Mouse (Mus musculus): ENCODE data around the gene Prrc2a. TPM values are rescaled to one million over a fixed set of nuclear protein-coding genes. Genes with fewer than 3 reads are reported as not detected.

Gene Prrc2a
- polyA plus RNA-seq, 1 experiment from 2014 or later, result 163 TPM

GRCm38 (mm10) chr17:35172445-35173234 is 7.9 kb upstream of the Prrc2a start:
- no peak overlapping the region for H3K27ac ChIP-seq (ENCODE audit: low read depth, low read length)

DNA sequence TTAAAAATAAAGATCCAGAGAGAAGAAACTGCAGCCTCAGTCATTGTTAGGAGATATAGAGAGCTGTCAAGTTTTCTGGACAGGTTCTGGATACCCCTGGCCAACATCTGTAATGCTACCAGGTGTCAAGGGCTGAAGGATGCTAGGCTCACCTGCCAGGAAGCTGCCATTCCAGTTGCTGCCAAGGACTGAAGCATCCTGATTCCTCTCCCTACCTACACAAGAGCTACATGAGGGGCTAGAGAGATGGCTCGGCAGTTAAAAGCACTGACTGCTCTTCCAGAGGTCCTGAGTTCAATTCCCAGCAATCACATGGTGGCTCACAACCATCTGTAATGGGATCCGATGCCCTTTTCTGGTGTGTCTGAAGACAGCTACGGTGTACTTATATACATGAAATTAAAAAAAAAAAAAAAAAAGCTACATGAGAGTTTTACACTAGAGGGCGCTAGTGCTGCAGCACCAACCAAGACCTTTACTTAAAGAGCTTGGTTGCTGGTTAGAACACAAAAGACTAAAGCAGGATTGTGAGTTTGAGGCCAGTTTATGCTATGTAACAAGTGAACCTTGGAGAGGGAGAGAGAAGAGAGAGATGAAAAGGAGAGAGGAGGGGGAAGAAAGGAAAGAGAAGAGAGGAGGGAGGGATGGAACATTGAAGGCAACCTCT is 4.0 kb upstream of the Prrc2a start:
- 17% methylated on average over 4 of the region's 4 CpGs for WGBS (ENCODE audit: insufficient replicate concordance)
- Histone ChIP-seq H3K9ac (ENCODE audit: low read depth, low read length) (no peak overlapping the region), H3K27ac (ENCODE audit: low read depth, low read length) (no peak overlapping the region), H3K9me3 (replicated peaks; ENCODE audit: control insufficient read depth, low read length) (no peaks in the 10 kb centered on the region), H3K36me3 (ENCODE audit: control insufficient read depth, insufficient read depth, low read length) (no peaks in the 10 kb centered on the region), H3K4me1 (ENCODE audit: control insufficient read depth, insufficient read depth, low read length) (peaks cover 3% of the 10 kb centered on the region), H3K4me3 (ENCODE audit: low read depth, low read length) (no peak overlapping the region), H3K27me3 (ENCODE audit: control insufficient read depth, insufficient read depth, low read length) (0 out of 2 replicates have a peak, but pooled peaks cover 3% of the 10 kb centered on the region), H3K4me2 (no peak overlapping the region)
- ATAC-seq (replicated peaks; ENCODE audit: insufficient number of reproducible peaks, low FRiP score, low TSS enrichment), result no peak

More at GRCm38 (mm10) chr17:35172445-35173234, 7.9 kb upstream of the Prrc2a start:
- WGBS (ENCODE audit: insufficient replicate concordance), result 59% methylated on average over 11 of the region's 11 CpGs
- no peak for ATAC-seq (replicated peaks; ENCODE audit: insufficient number of reproducible peaks, low FRiP score, low TSS enrichment)
- Histone ChIP-seq H3K4me3 (ENCODE audit: low read depth, low read length) (no peak overlapping the region), H3K9ac (ENCODE audit: low read depth, low read length) (no peak overlapping the region), H3K4me2 (no peak overlapping the region), H3K4me1 (ENCODE audit: control insufficient read depth, insufficient read depth, low read length) (no peaks in the 10 kb centered on the region), H3K36me3 (ENCODE audit: control insufficient read depth, insufficient read depth, low read length) (no peaks in the 10 kb centered on the region), H3K9me3 (replicated peaks; ENCODE audit: control insufficient read depth, low read length) (no peaks in the 10 kb centered on the region), H3K27me3 (ENCODE audit: control insufficient read depth, insufficient read depth, low read length) (0 out of 2 replicates have a peak, but pooled peaks cover 3% of the 10 kb centered on the region)

DNA sequence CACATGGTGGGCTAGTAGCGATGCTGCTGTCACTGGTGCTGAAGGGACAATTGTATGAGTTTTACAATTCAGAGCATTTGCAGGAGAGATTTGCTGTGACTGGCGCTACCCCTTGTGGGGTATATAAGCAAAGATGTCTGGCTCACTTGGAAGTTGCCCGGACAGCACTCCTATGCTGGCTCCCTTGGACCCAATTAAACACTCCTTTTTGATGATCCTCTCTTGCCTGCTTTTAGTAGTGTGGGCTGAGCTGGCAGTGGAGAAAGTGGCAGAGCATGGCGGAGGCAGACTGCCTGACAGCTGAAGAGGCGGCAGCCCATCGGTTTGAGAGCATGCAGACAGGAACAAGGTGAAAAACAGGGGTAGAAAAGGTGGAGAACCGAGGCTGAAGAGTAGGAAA is 3.1 kb upstream of the Prrc2a start:
- H3K4me3 ChIP-seq (ENCODE audit: low read depth, low read length), result no peak overlapping the region
- H3K9me3 ChIP-seq (replicated peaks; ENCODE audit: control insufficient read depth, low read length), result no peaks in the 10 kb centered on the region
- H3K4me2 ChIP-seq, result no peak overlapping the region
- H3K36me3 ChIP-seq (ENCODE audit: control insufficient read depth, insufficient read depth, low read length), result no peaks in the 10 kb centered on the region
- no peak overlapping the region for H3K27ac ChIP-seq (ENCODE audit: low read depth, low read length)
- H3K9ac ChIP-seq (ENCODE audit: low read depth, low read length), result no peak overlapping the region
- WGBS (ENCODE audit: insufficient replicate concordance), result 78% methylated on average over 7 of the region's 7 CpGs
- no peak for ATAC-seq (replicated peaks; ENCODE audit: insufficient number of reproducible peaks, low FRiP score, low TSS enrichment)
- H3K4me1 ChIP-seq (ENCODE audit: control insufficient read depth, insufficient read depth, low read length), result peaks cover 6% of the 10 kb centered on the region
- H3K27me3 ChIP-seq (ENCODE audit: control insufficient read depth, insufficient read depth, low read length), result no peaks in the 10 kb centered on the region

GRCm38 (mm10) chr17:35166352-35167035 is 1.8 kb upstream of the Prrc2a start:
- Histone ChIP-seq H3K4me1 (ENCODE audit: control insufficient read depth, insufficient read depth, low read length) (peaks cover 14% of the 10 kb centered on the region), H3K36me3 (ENCODE audit: control insufficient read depth, insufficient read depth, low read length) (peaks cover 5% of the 10 kb centered on the region), H3K4me2 (peak overlapping the region; percentile 72; the same call in 1 of the 2 replicates), H3K4me3 (ENCODE audit: low read depth, low read length) (no peak overlapping the region), H3K9ac (ENCODE audit: low read depth, low read length) (no peak overlapping the region; the same call in 1 of the 2 replicates), H3K9me3 (replicated peaks; ENCODE audit: control insufficient read depth, low read length) (no peaks in the 10 kb centered on the region), H3K27ac (ENCODE audit: low read depth, low read length) (no peak overlapping the region), H3K27me3 (ENCODE audit: control insufficient read depth, insufficient read depth, low read length) (no peaks in the 10 kb centered on the region)
- no peak for ATAC-seq (replicated peaks; ENCODE audit: insufficient number of reproducible peaks, low FRiP score, low TSS enrichment)
- 70% methylated on average over 8 of the region's 8 CpGs for WGBS (ENCODE audit: insufficient replicate concordance)

GRCm38 (mm10) chr17:35165451-35166155 is 906 bp upstream of the Prrc2a start:
- ATAC-seq (replicated peaks; ENCODE audit: insufficient number of reproducible peaks, low FRiP score, low TSS enrichment), result peak; percentile 83; the same call in 1 of the 2 replicates
- H3K9ac ChIP-seq (ENCODE audit: low read depth, low read length), result peak overlapping the region; percentile 64
- no peaks in the 10 kb centered on the region for H3K27me3 ChIP-seq (ENCODE audit: control insufficient read depth, insufficient read depth, low read length)
- peak overlapping the region; percentile 72 for H3K4me2 ChIP-seq
- H3K4me3 ChIP-seq (ENCODE audit: low read depth, low read length), result peak overlapping the region; percentile 94
- H3K36me3 ChIP-seq (ENCODE audit: control insufficient read depth, insufficient read depth, low read length), result peaks cover 14% of the 10 kb centered on the region
- no peaks in the 10 kb centered on the region for H3K9me3 ChIP-seq (replicated peaks; ENCODE audit: control insufficient read depth, low read length)
- 24% methylated on average over 12 of the region's 12 CpGs for WGBS (ENCODE audit: insufficient replicate concordance)
- peaks cover 14% of the 10 kb centered on the region for H3K4me1 ChIP-seq (ENCODE audit: control insufficient read depth, insufficient read depth, low read length)
- H3K27ac ChIP-seq (ENCODE audit: low read depth, low read length), result peak overlapping the region; percentile 96

DNA sequence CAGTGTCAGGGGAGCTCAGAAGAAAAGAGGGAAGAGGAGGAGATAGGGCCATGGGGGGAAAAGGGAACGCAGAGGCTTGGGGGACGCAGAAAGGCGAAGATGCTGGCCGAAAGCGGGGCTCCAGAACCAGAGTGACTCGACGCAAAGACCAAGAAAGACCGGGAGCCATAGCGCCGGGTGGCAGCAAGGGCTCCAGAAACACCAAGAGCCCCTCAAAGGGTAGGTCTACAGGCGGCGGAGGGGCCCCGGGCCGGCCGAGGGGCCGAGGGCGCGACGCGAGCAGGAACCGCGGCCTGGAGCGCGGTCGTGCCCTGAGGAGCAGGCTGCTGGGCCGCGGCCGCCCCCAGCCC is 504 bp downstream of the Prrc2a start:
- Histone ChIP-seq H3K27ac (ENCODE audit: low read depth, low read length) (peak overlapping the region; percentile 89), H3K9ac (ENCODE audit: low read depth, low read length) (peak overlapping the region; percentile 98), H3K4me3 (ENCODE audit: low read depth, low read length) (peak overlapping the region; percentile 94), H3K36me3 (ENCODE audit: control insufficient read depth, insufficient read depth, low read length) (peaks cover 27% of the 10 kb centered on the region), H3K4me1 (ENCODE audit: control insufficient read depth, insufficient read depth, low read length) (peaks cover 14% of the 10 kb centered on the region), H3K9me3 (replicated peaks; ENCODE audit: control insufficient read depth, low read length) (no peaks in the 10 kb centered on the region), H3K27me3 (ENCODE audit: control insufficient read depth, insufficient read depth, low read length) (no peaks in the 10 kb centered on the region), H3K4me2 (peak overlapping the region; percentile 93)
- ATAC-seq (replicated peaks; ENCODE audit: insufficient number of reproducible peaks, low FRiP score, low TSS enrichment), result no peak
- WGBS (ENCODE audit: insufficient replicate concordance), result 1% methylated on average over 20 of the region's 28 CpGs

DNA sequence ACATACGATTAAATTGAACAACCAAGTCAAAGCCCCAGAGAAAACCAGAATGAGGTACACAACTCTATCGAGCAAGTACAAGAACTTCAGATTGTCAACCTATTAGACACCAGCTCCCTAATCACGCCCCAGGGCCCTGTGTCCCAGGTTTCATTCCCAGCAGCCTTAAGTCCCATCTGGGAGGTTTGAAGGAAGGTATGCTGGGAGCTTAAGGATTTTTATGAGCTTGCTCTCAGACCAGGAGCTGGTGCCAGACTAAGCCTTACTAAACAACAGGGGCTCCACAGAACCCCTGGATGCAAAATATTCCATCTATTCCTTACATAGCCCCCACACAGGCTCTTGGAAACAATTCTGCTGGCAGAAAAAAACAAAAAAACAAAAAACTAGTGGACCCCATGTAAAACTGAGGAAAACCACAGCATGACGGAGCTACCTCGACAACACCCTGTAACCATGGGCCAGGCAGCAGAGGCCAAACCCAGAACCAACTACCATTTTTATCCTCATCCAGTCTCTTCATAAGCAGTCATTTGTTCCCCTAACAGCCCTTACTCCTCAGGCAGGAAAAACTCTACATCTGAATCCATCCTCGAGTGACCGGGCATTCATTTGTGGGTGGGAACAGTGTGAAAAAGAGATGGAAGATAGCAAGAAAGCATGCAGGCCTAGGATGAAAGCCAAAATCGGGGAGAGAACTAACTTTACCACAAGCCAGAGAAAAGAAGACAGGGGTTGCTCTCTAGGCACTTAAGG is 1.2 kb downstream of the Prrc2a start:
- Histone ChIP-seq H3K4me2 (peak overlapping the region; percentile 93), H3K27me3 (ENCODE audit: control insufficient read depth, insufficient read depth, low read length) (no peaks in the 10 kb centered on the region), H3K27ac (ENCODE audit: low read depth, low read length) (peak overlapping the region; percentile 89), H3K4me3 (ENCODE audit: low read depth, low read length) (peak overlapping the region; percentile 94), H3K4me1 (ENCODE audit: control insufficient read depth, insufficient read depth, low read length) (peaks cover 14% of the 10 kb centered on the region), H3K9me3 (replicated peaks; ENCODE audit: control insufficient read depth, low read length) (no peaks in the 10 kb centered on the region), H3K36me3 (ENCODE audit: control insufficient read depth, insufficient read depth, low read length) (peaks cover 34% of the 10 kb centered on the region), H3K9ac (ENCODE audit: low read depth, low read length) (peak overlapping the region; percentile 98)
- no peak for ATAC-seq (replicated peaks; ENCODE audit: insufficient number of reproducible peaks, low FRiP score, low TSS enrichment)
- WGBS (ENCODE audit: insufficient replicate concordance), result 13% methylated on average over 8 of the region's 8 CpGs
